Mouse (Mus musculus) granulocyte monocyte progenitor cell, adult 5-6 weeks (primary cell): ENCODE measurements at regions not wholly inside any gene's neighbourhood (a gene's known extent, or its start where the extent isn't known, plus 50 kb on each side); places are given as distances from the start of the nearest gene placed in this dataset.
A peak's percentile ranks its signal among the peaks of the same experiment; 100 is the strongest.

Source experiments
- ATAC-seq: replicated peaks from 2 replicates; pipeline ENCODE4 v1.8.0; 2016; ENCODE audit warnings: mild to moderate bottlenecking, moderate TSS enrichment, inconsistent platforms; ENCODE audit not compliant: poor library complexity, severe bottlenecking

GRCm38 (mm10) chr5:148626014-148626413 is 73.4 kb upstream of the Ubl3 start:
- no peak for ATAC-seq

- peak; percentile 60 for ATAC-seq
Measured at GRCm38 (mm10) chr5:148624649-148625405, 72.2 kb upstream of the Ubl3 start.

- ATAC-seq, result no peak
Measured at GRCm38 (mm10) chr5:148620895-148621786, 68.6 kb upstream of the Ubl3 start.

- no peak for ATAC-seq
Measured at GRCm38 (mm10) chr5:148619917-148620316, 67.3 kb upstream of the Ubl3 start.

- ATAC-seq, result no peak
Measured at GRCm38 (mm10) chr5:148616426-148616825, 63.8 kb upstream of the Ubl3 start.

GRCm38 (mm10) chr5:148615706-148616366 is 63.2 kb upstream of the Ubl3 start:
- no peak for ATAC-seq

- no peak for ATAC-seq
Measured at GRCm38 (mm10) chr5:148615117-148615516, 62.5 kb upstream of the Ubl3 start.

GRCm38 (mm10) chr5:148611323-148611722 is 58.7 kb upstream of the Ubl3 start:
- no peak for ATAC-seq

- no peak for ATAC-seq
Measured at GRCm38 (mm10) chr5:148609506-148609880, 56.9 kb upstream of the Ubl3 start.

GRCm38 (mm10) chr5:148608857-148609505 is 56.4 kb upstream of the Ubl3 start:
- no peak for ATAC-seq

- ATAC-seq, result no peak
Measured at GRCm38 (mm10) chr5:148608178-148608577, 55.6 kb upstream of the Ubl3 start.

GRCm38 (mm10) chr5:148605730-148606129 is 53.1 kb upstream of the Ubl3 start:
- no peak for ATAC-seq
